Mouse (Mus musculus) ES-Bruce4 (cell line): ENCODE measurements around the gene Copz1. TPM values are rescaled to one million over a fixed set of nuclear protein-coding genes. Genes with fewer than 3 reads are reported as not detected.

Experiments used
- H3K27ac ChIP-seq: 2 replicates; pipeline ENCODE4 v1.5.1; 2012; ENCODE audit warnings: low read length, inconsistent platforms; ENCODE audit not compliant: insufficient read depth
- H3K27me3 ChIP-seq: 2 replicates; pipeline ENCODE4 v1.6.1; 2012; ENCODE audit warnings: mild to moderate bottlenecking, low read length, inconsistent platforms; ENCODE audit not compliant: control insufficient read depth, poor library complexity, insufficient read depth, severe bottlenecking
- H3K36me3 ChIP-seq: 2 replicates; pipeline ENCODE4 v1.6.1; 2012; ENCODE audit warnings: inconsistent platforms, mild to moderate bottlenecking, low read length, moderate library complexity; ENCODE audit not compliant: control insufficient read depth, poor library complexity, insufficient read depth, severe bottlenecking
- H3K4me1 ChIP-seq: one replicate; pipeline ENCODE4 v1.8.1; 2011; ENCODE audit warnings: low read length; ENCODE audit not compliant: control insufficient read depth, insufficient read depth
- H3K4me3 ChIP-seq: 2 replicates; pipeline ENCODE4 v1.5.1; 2011; ENCODE audit warnings: low read depth, mild to moderate bottlenecking, low read length
- H3K9ac ChIP-seq: 2 replicates; pipeline ENCODE4 v1.6.1; 2012; ENCODE audit warnings: low read depth, mild to moderate bottlenecking, inconsistent platforms; ENCODE audit not compliant: poor library complexity, severe bottlenecking
- H3K9me3 ChIP-seq: replicated peaks from 2 replicates; pipeline ENCODE4 v1.6.1; 2012; ENCODE audit warnings: mild to moderate bottlenecking, low read length, inconsistent platforms; ENCODE audit not compliant: control insufficient read depth, poor library complexity, insufficient read depth, severe bottlenecking
- CTCF ChIP-seq: IDR thresholded peaks from one replicate; pipeline ENCODE4 v1.8.1; 2011; ENCODE audit warnings: low read depth, low read length
- EP300 ChIP-seq: IDR thresholded peaks from 2 replicates; pipeline ENCODE4 v1.6.1; 2011; ENCODE audit warnings: low read depth, low read length; ENCODE audit not compliant: insufficient read depth
- POLR2A ChIP-seq: IDR thresholded peaks from one replicate; pipeline ENCODE4 v1.8.1; 2011; ENCODE audit warnings: low read length; ENCODE audit not compliant: insufficient read depth
- polyA plus RNA-seq: library from polyadenylated mRNA; stranded (reverse); fragments of >200 nt; gene quantifications from 2 replicates; pipeline ENCODE4 v1.2.4, GENCODE M21; 2011; ENCODE audit warnings: low read depth; ENCODE audit not compliant: missing spikeins, insufficient read depth, insufficient read length

Copz1 gene
- polyA plus RNA-seq, 1 experiment: 140 TPM

DNA sequence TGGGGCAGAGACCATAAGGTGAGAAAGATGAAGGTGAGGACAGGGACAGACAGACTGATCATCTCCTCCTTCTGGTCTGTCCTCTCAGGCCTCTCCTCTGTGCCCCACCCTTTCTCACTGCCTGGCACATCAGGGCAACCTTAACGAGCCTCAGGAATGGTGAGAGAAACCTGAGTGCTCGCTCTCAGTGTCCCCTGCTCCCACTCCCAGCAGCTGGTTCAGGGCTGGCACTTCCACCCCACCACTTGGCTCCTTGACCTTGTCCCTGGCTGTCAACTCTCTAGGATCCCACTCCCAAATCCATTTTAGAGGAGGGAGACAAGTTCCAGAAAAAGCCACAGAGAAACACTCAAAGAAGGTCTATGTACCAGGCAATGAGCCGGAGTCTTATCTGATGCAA, 62.5 kb downstream of the Copz1 start:
- Histone ChIP-seq H3K9ac (no peak overlapping the region), H3K4me3 (no peak overlapping the region), H3K27me3 (no peaks in the 10 kb centered on the region), H3K4me1 (peaks cover 6% of the 10 kb centered on the region), H3K27ac (no peak overlapping the region), H3K9me3 (no peaks in the 10 kb centered on the region), H3K36me3 (peaks cover 4% of the 10 kb centered on the region; the same call in 1 of the 2 replicates)
- TF ChIP-seq EP300 (no peak), CTCF (no peak)

DNA sequence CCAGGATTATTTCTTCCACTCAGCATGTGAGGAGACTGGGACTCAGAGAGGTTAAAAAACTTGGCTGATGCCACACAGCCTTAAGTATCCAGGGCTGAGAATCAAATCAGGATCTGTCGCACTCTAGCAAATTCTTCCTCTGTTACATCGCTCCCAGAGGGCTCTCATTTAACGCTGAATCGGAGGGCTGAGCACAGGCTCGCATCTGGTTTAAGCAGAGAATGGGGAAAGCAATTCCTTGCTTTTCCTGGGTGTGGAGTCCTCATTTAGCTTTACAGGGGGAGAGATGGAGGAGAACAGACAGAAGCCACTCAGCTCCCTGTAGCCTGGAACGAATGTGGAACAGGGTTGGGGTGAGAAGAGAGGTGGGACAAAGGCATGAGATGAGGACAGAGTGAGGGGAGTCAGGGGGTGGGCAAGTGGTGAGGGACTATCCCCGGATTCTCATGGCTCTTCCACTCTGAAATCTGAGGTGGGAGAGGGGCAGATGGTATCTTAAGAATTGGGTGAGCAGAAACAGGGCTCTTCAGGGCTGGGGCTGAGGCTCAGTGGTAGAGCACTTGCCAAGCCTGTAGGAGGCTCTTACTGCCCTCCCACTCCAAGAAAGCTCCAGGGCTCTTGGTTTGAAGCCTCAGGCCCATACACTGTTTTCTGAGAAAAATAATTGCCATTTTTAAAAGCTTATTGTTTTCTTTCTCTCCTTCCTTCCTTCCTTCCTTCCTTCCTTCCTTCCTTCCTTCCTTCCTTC, 63.1 kb downstream of the Copz1 start:
- Histone ChIP-seq H3K9ac (no peak overlapping the region), H3K4me3 (no peak overlapping the region), H3K27me3 (no peaks in the 10 kb centered on the region), H3K36me3 (no peaks in the 10 kb centered on the region), H3K27ac (no peak overlapping the region), H3K4me1 (peaks cover 6% of the 10 kb centered on the region), H3K9me3 (no peaks in the 10 kb centered on the region)
- TF ChIP-seq EP300 (no peak), CTCF (no peak), POLR2A (no peak)

DNA sequence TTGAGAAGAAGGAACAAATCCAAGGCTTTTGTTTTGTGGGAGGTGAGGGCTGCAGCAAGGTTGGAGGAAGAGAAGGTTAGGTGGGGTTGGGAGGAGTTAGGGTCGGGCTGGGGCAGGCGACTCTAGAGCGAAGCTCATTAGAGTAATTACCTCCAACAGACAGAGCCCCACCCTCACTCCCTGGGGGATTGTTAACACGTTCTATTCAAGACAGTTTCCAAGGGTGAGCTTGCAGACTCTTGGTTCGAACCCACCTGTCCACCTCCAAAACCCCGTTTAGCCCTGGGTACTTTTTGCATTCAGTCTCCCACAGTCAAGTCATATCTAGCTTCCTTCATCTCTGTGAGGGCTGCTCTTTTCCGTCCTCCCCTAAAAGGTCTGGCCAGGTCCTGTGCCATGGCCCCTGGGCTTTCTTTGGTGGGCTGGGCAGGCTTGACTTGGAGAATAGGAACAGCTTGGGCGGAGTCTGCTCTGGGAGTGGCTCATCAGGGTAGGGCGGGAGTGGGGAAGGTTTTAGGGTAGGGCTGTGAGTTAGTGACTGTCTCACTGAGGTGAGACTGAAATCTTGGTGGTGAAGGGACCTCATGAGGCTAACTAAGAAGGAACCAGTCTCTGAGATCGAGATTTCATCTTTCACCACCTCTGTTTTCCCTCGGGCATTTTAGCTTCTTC, 64.6 kb downstream of the Copz1 start:
- Histone ChIP-seq H3K4me1 (peaks cover 9% of the 10 kb centered on the region), H3K27me3 (no peaks in the 10 kb centered on the region), H3K9me3 (no peaks in the 10 kb centered on the region), H3K36me3 (no peaks in the 10 kb centered on the region), H3K9ac (no peak overlapping the region), H3K4me3 (peak overlapping the region; percentile 30; the same call in 1 of the 2 replicates), H3K27ac (peak overlapping the region; percentile 55; the same call in 1 of the 2 replicates)
- TF ChIP-seq CTCF (no peak), POLR2A (no peak), EP300 (no peak)

DNA sequence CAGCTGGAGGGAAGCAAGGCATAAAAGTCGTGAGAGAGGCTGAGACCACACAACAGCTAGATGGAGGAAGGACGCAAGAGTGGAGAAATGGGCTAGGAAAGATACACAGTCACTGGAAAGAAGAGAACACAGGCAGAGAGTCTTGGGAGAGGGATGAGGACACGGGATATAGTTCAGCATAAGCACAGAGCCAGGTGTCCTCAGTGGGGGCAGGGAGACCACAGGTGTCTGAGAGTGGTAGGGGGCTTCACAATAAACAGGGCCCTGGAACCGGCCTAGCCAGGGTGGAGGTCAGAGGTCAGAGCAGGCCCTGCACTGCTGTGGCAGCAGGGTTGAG, 66.3 kb downstream of the Copz1 start:
- H3K4me3 ChIP-seq: peak overlapping the region; percentile 84
- H3K4me1 ChIP-seq: peaks cover 6% of the 10 kb centered on the region
- no peaks in the 10 kb centered on the region for H3K9me3 ChIP-seq
- H3K27me3 ChIP-seq: no peaks in the 10 kb centered on the region
- peak overlapping the region; percentile 58 for H3K9ac ChIP-seq
- no peaks in the 10 kb centered on the region for H3K36me3 ChIP-seq
- TF ChIP-seq CTCF (no peak), EP300 (no peak), POLR2A (no peak)
- no peak overlapping the region for H3K27ac ChIP-seq

DNA sequence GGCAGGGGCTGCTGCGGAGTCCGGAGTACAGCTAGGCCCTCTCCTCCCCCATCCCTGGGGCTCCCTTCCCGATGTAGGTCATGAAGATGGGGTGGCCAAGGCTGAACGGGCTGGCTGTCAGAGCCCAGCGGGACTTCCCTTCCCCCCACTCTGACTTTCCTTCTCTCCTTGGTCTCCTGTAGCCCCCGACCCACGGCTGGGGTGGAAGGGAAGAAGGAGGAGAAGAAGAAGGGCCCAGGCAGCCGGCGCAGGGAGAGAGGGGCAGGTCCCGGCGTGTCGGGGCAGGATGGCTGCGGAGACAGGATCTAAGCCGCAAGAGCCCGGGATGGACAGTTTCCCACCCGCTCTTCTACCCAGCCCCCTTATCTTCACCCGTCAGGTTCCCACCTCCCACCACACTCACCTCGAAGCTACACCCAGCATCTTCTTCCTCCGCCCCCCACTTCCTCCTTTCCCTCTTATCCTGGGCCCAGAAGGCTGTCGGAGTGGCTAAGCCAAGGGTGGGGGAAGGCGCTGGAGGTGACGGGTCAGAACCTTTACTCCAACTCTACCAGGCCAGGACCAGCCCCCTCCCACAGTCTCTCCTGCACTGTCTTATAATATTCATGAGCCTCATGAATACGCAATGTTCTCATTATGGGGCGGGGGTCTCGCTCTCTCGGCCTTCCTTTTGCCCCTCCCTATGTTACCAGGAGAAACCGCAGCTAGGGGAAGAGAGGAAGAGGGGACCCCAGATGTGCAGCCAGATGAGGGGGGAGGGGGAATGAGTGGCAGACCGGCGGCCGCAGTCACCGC, 66.8 kb downstream of the Copz1 start:
- Histone ChIP-seq H3K4me1 (peaks cover 6% of the 10 kb centered on the region), H3K4me3 (peak overlapping the region; percentile 84), H3K27ac (no peak overlapping the region), H3K36me3 (peaks cover 1% of the 10 kb centered on the region; the same call in 1 of the 2 replicates), H3K27me3 (no peaks in the 10 kb centered on the region), H3K9me3 (no peaks in the 10 kb centered on the region), H3K9ac (peak overlapping the region; percentile 58)
- TF ChIP-seq EP300 (no peak), POLR2A (no peak), CTCF (no peak)

DNA sequence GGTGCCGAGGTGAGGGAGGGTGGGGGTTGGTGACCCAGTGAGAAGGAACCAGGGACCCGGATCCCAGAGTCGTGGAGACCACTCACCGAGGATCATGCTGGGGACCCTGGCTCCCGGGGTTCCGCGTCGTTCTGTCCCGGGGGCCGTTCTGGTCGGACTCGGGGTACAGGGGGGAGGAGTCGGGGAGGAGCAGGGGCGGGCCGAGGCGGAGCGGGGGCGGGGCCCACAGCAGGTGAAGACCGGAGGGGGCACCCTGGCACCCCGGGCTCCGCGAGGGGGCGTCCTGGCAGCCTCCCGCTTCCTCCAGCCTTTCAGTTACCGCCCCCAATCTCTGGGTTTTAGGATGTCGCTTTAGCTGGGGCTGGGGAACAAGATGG, 67.4 kb downstream of the Copz1 start, which contains the start of gene Zfp385a:
Gene Zfp385a (minus strand): TSS at position 133 of the 377 bp plus-strand sequence.
- TF ChIP-seq EP300: no peak
- peak; percentile 35 for TF ChIP-seq CTCF
- Histone ChIP-seq H3K4me1 (peaks cover 6% of the 10 kb centered on the region), H3K9me3 (no peaks in the 10 kb centered on the region), H3K36me3 (peaks cover 6% of the 10 kb centered on the region), H3K9ac (peak within 1 kb of the TSS; percentile 58), H3K27me3 (no peaks in the 10 kb centered on the region), H3K4me3 (peak within 1 kb of the TSS; percentile 84), H3K27ac (no peak within 1 kb of the TSS)
